Mouse (Mus musculus): ENCODE data around the gene Lsamp. TPM values are rescaled to one million over a fixed set of nuclear protein-coding genes. Genes with fewer than 3 reads are reported as not detected.

Gene Lsamp
- total and polyA plus RNA-seq, 3 experiments = 0.97 to 2.3 (median 1.1) TPM

DNA sequence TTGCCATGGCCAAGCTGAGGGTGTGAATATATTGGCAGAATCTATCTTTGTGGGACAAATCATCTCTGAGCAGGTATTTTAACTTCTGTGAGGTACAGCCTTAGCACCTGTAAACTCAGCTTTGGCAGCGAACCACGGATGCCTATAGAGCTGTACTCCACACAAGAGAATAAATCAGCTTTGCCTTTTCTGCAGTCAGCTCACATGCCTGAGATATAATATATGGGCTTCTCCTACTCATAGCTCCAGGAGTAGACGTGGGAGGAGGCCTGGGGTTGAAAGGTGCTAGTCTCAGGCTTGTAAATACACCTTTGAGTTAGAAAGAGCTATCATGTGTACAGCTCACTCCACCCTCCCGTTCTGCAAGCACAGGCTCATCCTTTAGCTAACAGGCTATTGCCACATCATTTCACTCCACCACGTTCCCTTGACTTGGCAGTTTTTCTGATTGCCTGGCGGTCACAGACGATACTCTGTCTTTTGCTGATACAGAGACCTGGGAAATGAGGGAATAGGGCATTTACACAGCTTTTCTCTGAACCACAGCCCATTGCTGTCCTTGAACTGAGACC is 344.2 kb downstream of the Lsamp start:
- H3K9ac ChIP-seq (ENCODE audit: low read depth, low read length) = no peak overlapping the region
- no peaks in the 10 kb centered on the region for H3K36me3 ChIP-seq (ENCODE audit: control insufficient read depth, insufficient read depth, low read length)
- no peak overlapping the region for H3K4me3 ChIP-seq
- no peak for DNase-seq
- TF ChIP-seq CTCF (IDR thresholded peaks at IDR 0.05) = no peak
- no peak for TF ChIP-seq POLR2A (IDR thresholded peaks at IDR 0.05; ENCODE audit: insufficient read depth, low read depth, low read length)
- TF ChIP-seq EP300 (IDR thresholded peaks at IDR 0.05; ENCODE audit: insufficient read depth, low read depth, low read length) = no peak
- no peaks in the 10 kb centered on the region for H3K27me3 ChIP-seq (ENCODE audit: control insufficient read depth, insufficient read depth, low read length)
- no peak overlapping the region for H3K27ac ChIP-seq
- 64% methylated on average over 7 of the region's 7 CpGs for WGBS
- no peaks in the 10 kb centered on the region for H3K4me1 ChIP-seq (ENCODE audit: control insufficient read depth, insufficient read depth, low read length)
- no peaks in the 10 kb centered on the region for H3K79me2 ChIP-seq (replicated peaks; ENCODE audit: control insufficient read depth, insufficient read depth, low read length)
- intact Hi-C loops (cut with DNase I) = no loop called here

DNA sequence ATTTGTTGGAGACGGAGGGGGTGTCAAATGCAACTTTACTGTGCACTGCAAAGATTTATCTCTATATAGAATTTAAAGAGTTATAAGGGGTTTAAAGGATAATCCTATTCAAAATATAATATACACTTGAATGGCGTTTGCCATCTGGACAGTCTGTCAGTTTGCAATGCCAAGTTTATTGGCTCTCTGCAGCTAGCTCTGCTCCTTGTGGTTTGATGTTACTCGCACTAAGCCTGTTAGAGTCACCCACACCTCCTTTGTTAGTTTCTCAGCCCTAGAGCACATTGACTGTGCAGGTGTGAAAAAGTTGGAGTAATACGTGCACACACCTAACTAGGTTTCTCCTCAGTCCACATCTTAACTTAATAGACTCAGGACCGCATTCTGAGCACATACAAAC is 385.5 kb downstream of the Lsamp start:
- TF ChIP-seq CTCF (IDR thresholded peaks at IDR 0.05) = no peak
- no peak for TF ChIP-seq EP300 (IDR thresholded peaks at IDR 0.05; ENCODE audit: insufficient read depth, low read depth, low read length)
- no peak for TF ChIP-seq POLR2A (IDR thresholded peaks at IDR 0.05; ENCODE audit: insufficient read depth, low read depth, low read length)
- Histone ChIP-seq H3K79me2 (replicated peaks; ENCODE audit: control insufficient read depth, insufficient read depth, low read length) (no peaks in the 10 kb centered on the region), H3K27me3 (ENCODE audit: control insufficient read depth, insufficient read depth, low read length) (no peaks in the 10 kb centered on the region), H3K4me1 (ENCODE audit: control insufficient read depth, insufficient read depth, low read length) (no peaks in the 10 kb centered on the region), H3K9ac (ENCODE audit: low read depth, low read length) (no peak overlapping the region), H3K36me3 (ENCODE audit: control insufficient read depth, insufficient read depth, low read length) (no peaks in the 10 kb centered on the region), H3K27ac (no peak overlapping the region), H3K4me3 (no peak overlapping the region)
- intact Hi-C loops (cut with DNase I) = no loop called here
- WGBS = 80% methylated on average over 5 of the region's 5 CpGs
- DNase-seq = no peak

DNA sequence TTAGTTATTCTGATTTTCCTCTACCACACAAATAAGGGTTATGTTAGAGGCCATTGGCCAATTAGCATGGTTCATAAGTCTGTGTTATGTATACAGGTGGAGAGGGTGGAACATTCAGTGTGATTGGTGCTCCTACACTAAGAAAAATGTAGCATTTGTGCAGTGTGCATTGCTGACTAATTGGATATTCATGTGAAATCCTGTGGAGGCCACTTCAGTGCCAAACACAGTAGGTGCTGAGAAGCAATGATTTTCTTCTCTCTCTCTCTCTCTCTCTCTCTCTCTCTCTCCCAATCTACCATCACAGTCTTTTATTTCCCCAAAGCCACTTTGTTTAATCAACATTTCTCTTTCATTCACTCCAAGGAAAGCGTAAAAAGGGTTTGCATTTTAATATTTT is 387.1 kb downstream of the Lsamp start:
- no peaks in the 10 kb centered on the region for H3K4me1 ChIP-seq (ENCODE audit: control insufficient read depth, insufficient read depth, low read length)
- intact Hi-C loops (cut with DNase I) = no loop called here
- H3K27me3 ChIP-seq (ENCODE audit: control insufficient read depth, insufficient read depth, low read length) = no peaks in the 10 kb centered on the region
- H3K36me3 ChIP-seq (ENCODE audit: control insufficient read depth, insufficient read depth, low read length) = no peaks in the 10 kb centered on the region
- no peak for DNase-seq
- no peak overlapping the region for H3K4me3 ChIP-seq
- TF ChIP-seq CTCF (IDR thresholded peaks at IDR 0.05) (no peak), POLR2A (IDR thresholded peaks at IDR 0.05; ENCODE audit: insufficient read depth, low read depth, low read length) (no peak), EP300 (IDR thresholded peaks at IDR 0.05; ENCODE audit: insufficient read depth, low read depth, low read length) (no peak)
- H3K79me2 ChIP-seq (replicated peaks; ENCODE audit: control insufficient read depth, insufficient read depth, low read length) = no peaks in the 10 kb centered on the region
- H3K9ac ChIP-seq (ENCODE audit: low read depth, low read length) = no peak overlapping the region
- 79% methylated on average over 1 of the region's 1 CpGs for WGBS
- no peak overlapping the region for H3K27ac ChIP-seq

DNA sequence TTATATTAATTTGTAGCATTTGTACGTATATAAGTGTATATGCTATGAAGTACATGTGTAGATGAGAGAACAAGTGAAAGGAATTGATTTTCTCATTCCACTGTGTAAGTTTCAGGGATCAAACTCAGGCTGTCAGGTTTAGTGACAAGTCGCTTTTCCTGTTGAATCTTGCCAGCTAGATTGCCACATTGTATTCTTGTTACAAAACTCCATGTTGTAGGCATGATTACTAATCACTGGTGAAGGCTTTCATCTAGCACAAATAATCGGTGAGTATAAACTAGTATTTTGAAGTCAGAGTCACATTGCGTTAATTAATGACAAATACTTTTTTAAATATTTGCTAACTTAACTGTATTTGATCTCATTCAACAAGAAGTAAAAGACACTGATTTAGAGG is 391.2 kb downstream of the Lsamp start:
- Histone ChIP-seq H3K27me3 (ENCODE audit: control insufficient read depth, insufficient read depth, low read length) (no peaks in the 10 kb centered on the region), H3K4me1 (ENCODE audit: control insufficient read depth, insufficient read depth, low read length) (no peaks in the 10 kb centered on the region), H3K4me3 (no peak overlapping the region), H3K27ac (no peak overlapping the region), H3K36me3 (ENCODE audit: control insufficient read depth, insufficient read depth, low read length) (no peaks in the 10 kb centered on the region), H3K79me2 (replicated peaks; ENCODE audit: control insufficient read depth, insufficient read depth, low read length) (no peaks in the 10 kb centered on the region), H3K9ac (ENCODE audit: low read depth, low read length) (no peak overlapping the region)
- no peak for TF ChIP-seq CTCF (IDR thresholded peaks at IDR 0.05)
- WGBS = 80% methylated on average over 4 of the region's 4 CpGs
- intact Hi-C loops (cut with DNase I) = no loop called here
- DNase-seq = no peak

DNA sequence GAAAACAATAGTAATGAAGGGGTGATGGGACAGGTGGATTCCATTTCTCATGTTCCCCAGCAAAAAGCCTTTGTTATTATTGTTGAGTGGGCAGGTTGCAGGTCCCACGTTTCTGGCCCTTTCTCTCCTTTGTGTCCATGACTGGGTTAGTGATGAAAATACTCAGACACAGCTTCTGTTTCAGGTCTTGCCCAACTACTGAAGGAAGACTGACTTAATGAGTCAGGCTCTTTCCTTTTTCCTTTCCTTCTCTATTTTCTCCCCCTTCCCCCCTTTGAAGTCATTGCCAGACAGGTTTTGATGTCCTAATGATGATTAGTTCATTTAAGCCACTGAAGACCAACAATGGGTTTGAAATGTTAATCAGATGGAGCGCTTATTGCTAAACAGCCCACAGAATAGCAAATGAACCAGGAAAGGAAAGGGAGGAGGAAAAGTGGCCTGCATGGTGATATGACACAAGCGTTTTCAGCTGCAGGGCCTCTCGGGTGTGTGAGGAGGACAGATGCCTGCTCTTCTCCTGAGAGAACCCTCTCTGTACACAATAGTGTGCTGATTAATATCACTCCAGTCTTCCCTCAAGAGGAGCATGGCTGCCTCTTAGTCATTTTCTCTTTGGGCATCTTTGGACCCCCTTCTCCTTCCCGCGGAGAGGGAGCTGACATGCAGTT is 393.1 kb downstream of the Lsamp start:
- 70% methylated on average over 6 of the region's 6 CpGs for WGBS
- intact Hi-C loops (cut with DNase I) = no loop called here
- no peaks in the 10 kb centered on the region for H3K36me3 ChIP-seq (ENCODE audit: control insufficient read depth, insufficient read depth, low read length)
- H3K79me2 ChIP-seq (replicated peaks; ENCODE audit: control insufficient read depth, insufficient read depth, low read length) = no peaks in the 10 kb centered on the region
- no peaks in the 10 kb centered on the region for H3K4me1 ChIP-seq (ENCODE audit: control insufficient read depth, insufficient read depth, low read length)
- H3K27me3 ChIP-seq (ENCODE audit: control insufficient read depth, insufficient read depth, low read length) = no peaks in the 10 kb centered on the region
- no peak for DNase-seq
- TF ChIP-seq CTCF (IDR thresholded peaks at IDR 0.05) = no peak
- no peak overlapping the region for H3K4me3 ChIP-seq
- no peak overlapping the region for H3K27ac ChIP-seq
- no peak overlapping the region for H3K9ac ChIP-seq (ENCODE audit: low read depth, low read length)

DNA sequence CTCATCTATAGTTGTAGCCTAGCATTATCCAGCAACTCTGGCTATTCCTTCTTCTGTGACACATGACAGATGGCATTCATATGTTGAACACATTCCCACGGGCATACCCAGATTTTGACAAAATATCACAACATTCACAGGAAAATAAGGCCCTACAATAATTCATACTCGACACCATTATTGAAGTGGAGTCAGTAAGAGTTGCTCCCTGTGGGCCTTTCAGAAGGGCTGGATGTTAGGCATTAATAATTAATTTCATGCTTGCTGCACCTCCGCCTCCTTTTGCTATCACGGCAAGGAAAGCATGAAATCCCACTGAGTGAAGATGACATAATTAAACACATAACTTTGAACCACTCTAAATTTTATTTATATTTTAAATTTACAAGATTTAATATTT is 407.9 kb downstream of the Lsamp start:
- H3K4me3 ChIP-seq = no peak overlapping the region
- 73% methylated on average over 4 of the region's 4 CpGs for WGBS
- H3K27me3 ChIP-seq (ENCODE audit: control insufficient read depth, insufficient read depth, low read length) = no peaks in the 10 kb centered on the region
- no peak for TF ChIP-seq POLR2A (IDR thresholded peaks at IDR 0.05; ENCODE audit: insufficient read depth, low read depth, low read length)
- TF ChIP-seq EP300 (IDR thresholded peaks at IDR 0.05; ENCODE audit: insufficient read depth, low read depth, low read length) = no peak
- no peak for TF ChIP-seq CTCF (IDR thresholded peaks at IDR 0.05)
- H3K27ac ChIP-seq = no peak overlapping the region
- intact Hi-C loops (cut with DNase I) = no loop called here
- H3K4me1 ChIP-seq (ENCODE audit: control insufficient read depth, insufficient read depth, low read length) = no peaks in the 10 kb centered on the region
- H3K79me2 ChIP-seq (replicated peaks; ENCODE audit: control insufficient read depth, insufficient read depth, low read length) = no peaks in the 10 kb centered on the region
- no peak for DNase-seq
- no peaks in the 10 kb centered on the region for H3K36me3 ChIP-seq (ENCODE audit: control insufficient read depth, insufficient read depth, low read length)
- no peak overlapping the region for H3K9ac ChIP-seq (ENCODE audit: low read depth, low read length)
